Mouse (Mus musculus) left cerebral cortex, adult 2 months (tissue): Measurements from ENCODE around the gene Ncan. TPM values are rescaled to one million over a fixed set of nuclear protein-coding genes. Genes with fewer than 3 reads are reported as not detected.

Experiments used
- DNase-seq, 2 experiments: peaks; one replicate each; pipeline ENCODE4 v3.0.0; 2021 to 2022; ENCODE audit warnings: low spot score in 2 of 2, mixed read lengths in 1 of 2; ENCODE audit errors: extremely low spot score in 1 of 2
- H3K27ac ChIP-seq: fragments of 200-600 bp; 2 replicates; pipeline ENCODE4 v1.8.1; 2022
- H3K4me3 ChIP-seq: fragments of 200-600 bp; 2 replicates; pipeline ENCODE4 v1.8.1; 2022
- CTCF ChIP-seq: fragments of 200-600 bp; IDR thresholded peaks from 2 replicates; pipeline ENCODE4 v1.8.1; 2022; ENCODE audit warnings: antibody characterized with exemption, mild to moderate bottlenecking, moderate library complexity
- intact Hi-C: fragments of 180-260 bp; cut with DNase I; formaldehyde crosslinking; loops from one replicate; pipeline ENCODE4 v1.15.1; 2025
- total RNA-seq, 2 experiments: library from RNA; stranded (reverse); gene quantifications; 2 replicates each; pipeline ENCODE4 v1.2.3; 2021

Ncan gene
- total RNA-seq, 2 experiments from 2014 or later: 175 to 186 TPM

DNA sequence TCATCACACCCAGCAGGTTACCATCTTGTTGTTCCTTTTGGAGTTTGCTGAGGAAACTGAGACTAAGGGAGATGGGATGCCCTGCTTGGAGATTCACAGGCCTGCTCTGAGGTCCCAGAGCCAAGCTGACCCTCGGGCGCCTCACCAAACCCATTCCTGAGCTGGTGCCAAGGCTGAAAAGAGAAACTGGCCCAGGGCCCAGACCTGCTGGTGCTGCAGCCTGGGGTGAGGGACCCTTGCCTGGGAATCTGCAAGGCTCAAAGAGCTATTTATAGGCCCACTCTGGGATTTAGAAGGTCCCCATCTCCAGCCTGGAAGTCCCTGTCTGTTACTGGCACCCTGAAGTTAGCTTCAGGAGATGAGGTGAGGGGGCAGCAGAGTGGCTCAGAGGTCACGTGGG is 7.8 kb upstream of the Ncan start:
- peak; percentile 47 to 65 for DNase-seq
- intact Hi-C loops: no loop called here
- no peak for TF ChIP-seq CTCF
- Histone ChIP-seq H3K27ac (peak overlapping the region; percentile 66), H3K4me3 (no peak overlapping the region)

DNA sequence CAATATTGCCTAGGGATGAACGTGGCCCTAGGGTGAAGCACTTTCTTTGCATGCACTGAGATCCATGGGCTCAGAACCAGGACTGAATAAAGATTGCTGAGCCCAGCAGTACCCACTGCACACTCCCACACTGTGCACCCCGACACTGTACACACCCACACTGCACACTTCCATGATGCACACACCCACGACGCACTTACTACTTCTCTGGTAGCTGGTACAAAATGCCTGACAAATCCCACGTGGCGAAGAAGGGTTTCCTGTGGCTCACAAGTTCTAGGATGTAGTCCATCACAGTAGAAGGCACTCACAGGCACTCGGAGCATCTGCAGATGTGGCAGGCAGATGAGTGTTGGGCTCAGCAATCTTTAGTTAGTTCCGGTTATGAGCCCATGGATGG is 4.3 kb upstream of the Ncan start:
- intact Hi-C loops: no loop called here
- no peak overlapping the region for H3K4me3 ChIP-seq
- no peak overlapping the region for H3K27ac ChIP-seq
- DNase-seq: no peak
- TF ChIP-seq CTCF: no peak

DNA sequence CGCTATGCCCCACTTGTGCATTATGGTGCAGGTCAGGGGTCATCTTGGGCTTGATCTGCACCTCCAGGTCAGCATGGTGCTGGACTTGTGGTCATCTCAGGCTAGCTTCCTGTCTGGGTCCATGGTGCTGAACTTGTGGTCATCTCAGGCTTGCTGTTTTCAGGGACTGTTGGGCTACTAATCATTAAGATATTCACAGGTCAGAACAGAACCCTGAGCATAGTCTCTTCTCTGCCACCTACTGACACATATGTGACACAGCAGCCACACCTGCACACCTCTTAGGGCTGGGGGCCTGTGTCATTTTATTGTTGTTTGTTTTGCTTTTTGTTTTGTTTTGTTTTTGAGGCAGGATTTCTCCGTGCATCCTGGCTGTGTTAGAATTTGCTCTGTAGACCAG is 2.2 kb upstream of the Ncan start:
- no peak for DNase-seq
- intact Hi-C loops: no loop called here

DNA sequence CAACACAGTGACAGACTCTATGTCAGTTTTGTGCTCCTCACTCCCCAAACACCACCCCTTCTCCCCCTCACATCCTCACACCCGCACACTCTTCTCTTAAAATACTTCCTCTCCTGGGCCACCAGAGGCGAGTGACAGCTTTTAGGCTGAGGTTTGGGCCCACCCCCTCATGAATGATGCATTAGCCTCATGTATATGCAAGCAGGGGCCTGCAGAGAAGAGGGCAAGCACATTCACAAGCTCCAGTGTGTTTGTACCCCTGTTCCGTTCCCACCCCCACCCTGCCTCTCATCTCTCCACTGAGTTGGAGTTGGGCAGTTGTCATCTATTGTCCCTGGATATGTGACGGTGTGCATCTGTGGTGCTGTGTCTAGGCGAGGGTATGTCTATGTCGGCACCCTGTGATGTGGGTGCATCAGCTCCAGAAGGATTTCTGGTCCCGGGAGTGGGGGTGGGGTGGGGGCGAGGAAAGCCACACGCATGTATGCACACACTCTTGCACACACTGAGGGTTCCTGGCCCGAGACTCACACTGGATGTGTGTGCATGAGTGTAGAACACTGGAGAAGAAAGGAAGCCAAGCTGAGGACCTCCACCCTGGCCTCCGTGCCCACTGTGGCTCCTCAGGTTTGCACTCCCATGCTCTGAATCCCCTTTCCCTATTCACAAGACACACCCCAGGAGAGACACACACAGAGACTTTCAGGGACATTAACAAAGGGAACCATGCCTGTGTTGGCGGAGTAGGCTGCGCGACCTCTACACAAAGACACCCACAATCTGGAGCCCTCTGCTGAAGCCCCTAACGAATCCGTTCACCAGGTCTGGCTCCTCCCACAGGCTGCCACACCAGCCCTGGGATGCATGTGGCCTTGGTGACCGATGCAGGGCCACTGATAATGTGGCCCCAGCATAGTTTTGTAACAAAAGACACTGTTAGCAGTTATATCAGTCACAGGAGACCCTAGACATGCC is 1.7 kb downstream of the Ncan start:
- peak overlapping the region; percentile 56 for H3K4me3 ChIP-seq
- peak overlapping the region; percentile 88 for H3K27ac ChIP-seq
- DNase-seq: peak; percentile 68
- intact Hi-C loops: loop anchor here (1.0 kb wide), 1 partner anchor 19 kb away; no protein-coding TSS in a partner anchor
- TF ChIP-seq CTCF: peak; percentile 32

More for the DNA sequence above, 2.2 kb upstream of the Ncan start:
- H3K27ac ChIP-seq: no peak overlapping the region
- peak; percentile 69 for TF ChIP-seq CTCF
- H3K4me3 ChIP-seq: no peak overlapping the region

DNA sequence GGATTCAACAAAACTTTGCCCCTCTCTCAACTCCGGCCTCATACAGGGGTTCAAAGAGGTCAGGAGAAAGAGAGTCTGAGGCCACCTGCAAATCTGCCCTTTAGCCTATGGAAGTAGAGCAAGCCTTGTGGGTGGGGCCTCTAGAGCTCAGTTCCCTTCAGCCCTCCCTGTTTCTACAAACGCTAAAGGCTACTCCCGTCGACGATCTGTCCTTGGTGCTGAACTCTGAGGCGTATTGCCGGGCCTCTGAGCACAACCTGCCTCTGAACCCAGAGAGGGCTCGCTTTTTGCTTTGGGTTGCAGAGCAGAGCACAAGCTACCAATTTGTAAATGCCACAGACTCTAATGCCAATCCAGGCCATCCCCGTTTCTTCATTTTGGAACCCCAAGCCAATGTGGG is 3.1 kb downstream of the Ncan start:
- TF ChIP-seq CTCF: no peak
- no peak for DNase-seq
- intact Hi-C loops: loop anchor here (1.0 kb wide), 1 partner anchor 17 kb away; no protein-coding TSS in a partner anchor
- peak overlapping the region; percentile 40; the same call in 1 of the 2 replicates for H3K27ac ChIP-seq
- H3K4me3 ChIP-seq: peak overlapping the region; percentile 56

DNA sequence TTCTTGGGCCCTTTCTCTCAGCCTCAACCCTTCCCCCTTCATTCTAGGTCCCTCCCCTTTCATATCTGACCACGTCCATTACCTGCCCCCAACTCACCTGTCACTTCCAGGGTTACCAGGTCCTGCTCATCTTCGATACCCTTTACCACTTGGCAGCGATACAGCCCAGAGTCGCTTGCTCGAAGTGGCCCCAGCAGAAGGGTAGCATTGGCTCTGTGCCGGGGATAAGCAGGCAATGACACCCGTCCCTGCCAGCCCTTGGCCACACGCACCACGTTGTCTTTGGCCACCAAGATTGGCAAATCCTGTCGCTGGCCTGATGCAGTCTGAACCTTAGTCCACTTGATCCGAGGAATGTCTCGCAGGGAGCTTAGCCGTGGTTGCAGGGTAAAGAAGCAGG is 5.8 kb downstream of the Ncan start:
- intact Hi-C loops: no loop called here
- H3K4me3 ChIP-seq: no peak overlapping the region
- H3K27ac ChIP-seq: no peak overlapping the region
- DNase-seq: no peak
- TF ChIP-seq CTCF: no peak

DNA sequence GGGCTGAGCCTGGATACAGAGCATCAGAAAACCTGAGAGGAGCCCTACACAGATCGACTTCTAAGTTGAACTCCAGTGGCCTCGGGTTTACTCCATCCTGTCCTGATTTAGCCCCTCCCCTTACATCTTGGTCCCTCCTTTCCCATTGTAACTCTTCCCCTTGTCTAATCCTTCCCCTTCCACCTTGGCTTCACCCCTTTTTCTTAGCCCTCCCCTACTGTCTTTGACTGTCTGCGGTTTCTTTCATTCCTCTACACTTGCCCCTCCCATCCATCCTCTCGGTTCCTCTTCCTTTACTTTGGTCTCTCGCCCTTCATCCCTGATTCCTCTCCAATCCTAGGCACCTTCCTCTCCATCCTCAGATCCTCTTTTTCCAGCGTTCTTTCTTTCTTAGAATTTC is 6.2 kb downstream of the Ncan start:
- Histone ChIP-seq H3K27ac (no peak overlapping the region), H3K4me3 (no peak overlapping the region)
- intact Hi-C loops: no loop called here
- no peak for DNase-seq
- TF ChIP-seq CTCF: no peak

DNA sequence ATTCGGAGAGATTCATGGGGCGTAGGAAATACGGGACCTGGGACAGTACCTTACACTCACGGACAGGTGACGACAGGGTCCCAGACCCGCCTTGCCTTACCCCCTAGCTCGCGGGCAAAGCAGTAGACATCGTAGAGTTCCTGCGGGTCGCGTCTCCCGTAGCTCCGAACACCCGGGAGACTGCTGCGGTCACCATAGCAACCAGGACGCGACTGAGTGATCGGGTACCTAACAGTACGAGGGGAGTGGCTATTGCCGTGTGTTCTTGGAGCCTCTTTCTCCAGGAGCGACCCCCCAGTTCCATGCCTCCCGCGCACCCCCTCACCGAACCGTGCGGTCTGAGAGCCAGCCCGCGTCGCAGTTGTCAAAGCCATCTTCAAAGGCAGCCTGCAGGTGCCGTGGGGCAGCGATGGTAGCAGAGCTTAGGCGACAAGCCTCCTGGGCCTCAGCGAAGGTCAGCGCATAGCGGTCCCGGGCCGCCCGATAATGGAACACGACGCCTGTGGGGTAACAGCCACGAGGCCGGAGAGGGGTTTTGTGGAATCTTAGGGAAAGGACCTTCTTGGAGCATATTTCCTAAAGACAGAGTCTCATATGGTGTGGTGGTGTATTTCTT is 8.2 kb downstream of the Ncan start:
- no peak overlapping the region for H3K27ac ChIP-seq
- H3K4me3 ChIP-seq: no peak overlapping the region
- intact Hi-C loops: no loop called here
- no peak for TF ChIP-seq CTCF
- DNase-seq: no peak

DNA sequence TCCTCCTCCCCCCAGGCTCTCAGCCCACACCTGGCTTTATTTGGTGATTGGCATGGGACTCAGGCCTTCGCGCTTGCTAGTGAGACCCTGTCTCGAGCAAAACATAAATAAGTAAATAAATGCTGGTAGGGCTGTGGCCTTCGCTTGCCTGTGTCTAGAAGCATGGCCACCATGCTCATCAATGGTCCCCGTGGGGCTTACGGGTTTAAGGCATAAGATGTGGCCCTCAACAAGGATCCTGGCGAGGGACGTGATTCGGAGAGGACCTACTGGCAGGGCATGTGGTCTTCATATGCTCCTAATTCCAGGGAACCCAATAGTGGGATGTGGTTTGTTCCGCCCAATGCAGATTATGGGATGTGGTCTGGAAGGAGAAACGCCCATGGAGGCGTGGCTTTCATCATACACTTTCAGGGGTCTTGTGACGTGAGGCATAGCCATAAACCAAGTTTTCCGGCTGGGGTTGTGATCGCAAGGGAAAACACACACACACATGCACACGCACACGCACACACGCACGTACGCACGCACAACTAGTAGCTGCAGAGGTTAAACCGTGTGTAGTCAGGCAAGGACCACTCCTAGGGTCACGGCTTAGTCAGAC is 9.4 kb downstream of the Ncan start:
- H3K27ac ChIP-seq: peak overlapping the region; percentile 32; the same call in 1 of the 2 replicates
- no peak overlapping the region for H3K4me3 ChIP-seq
- DNase-seq: no peak
- TF ChIP-seq CTCF: no peak
- intact Hi-C loops: no loop called here

DNA sequence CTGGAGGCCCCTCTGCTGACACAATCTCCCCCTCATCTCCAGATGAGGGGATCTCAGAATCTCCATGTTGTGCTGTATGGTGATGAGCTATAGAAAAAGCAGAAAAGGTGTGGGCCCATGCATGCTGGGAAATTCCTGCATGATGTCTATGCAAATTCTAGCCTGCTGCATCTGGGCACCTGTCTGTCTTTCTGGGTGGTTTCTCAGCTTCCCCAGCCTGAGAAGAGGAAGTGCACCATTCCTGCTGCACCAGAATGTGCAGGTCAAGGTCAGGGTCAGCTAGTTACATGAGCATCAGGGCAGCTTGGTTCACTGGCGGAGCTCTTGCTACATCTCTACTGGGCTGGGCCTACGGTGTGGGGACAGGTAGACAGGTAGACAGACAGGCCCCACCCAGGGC is 10.2 kb downstream of the Ncan start:
- H3K27ac ChIP-seq: no peak overlapping the region
- H3K4me3 ChIP-seq: no peak overlapping the region
- no peak for DNase-seq
- TF ChIP-seq CTCF: no peak
- intact Hi-C loops: no loop called here

DNA sequence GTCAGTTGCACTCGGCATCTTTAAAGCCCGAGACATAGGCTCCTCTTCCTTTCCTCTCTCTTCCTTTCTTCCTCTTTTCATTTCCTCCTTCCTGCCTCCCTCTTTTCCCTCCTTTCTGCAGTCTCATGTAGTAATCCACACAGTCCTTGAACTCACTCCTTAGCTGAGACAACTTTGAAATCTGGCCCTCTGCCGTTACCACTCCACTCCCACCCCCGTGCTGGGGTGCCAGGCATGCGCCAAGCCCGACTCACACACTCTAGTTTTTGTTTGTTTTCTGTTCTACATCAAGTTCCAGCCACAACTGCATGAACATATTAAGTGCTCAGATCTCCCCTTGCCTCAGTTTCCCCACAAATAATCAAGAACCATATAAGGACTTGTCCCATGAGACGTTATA is 15.8 kb downstream of the Ncan start:
- intact Hi-C loops: no loop called here
- no peak for TF ChIP-seq CTCF
- DNase-seq: no peak
- Histone ChIP-seq H3K27ac (peak overlapping the region; percentile 67), H3K4me3 (no peak overlapping the region)

DNA sequence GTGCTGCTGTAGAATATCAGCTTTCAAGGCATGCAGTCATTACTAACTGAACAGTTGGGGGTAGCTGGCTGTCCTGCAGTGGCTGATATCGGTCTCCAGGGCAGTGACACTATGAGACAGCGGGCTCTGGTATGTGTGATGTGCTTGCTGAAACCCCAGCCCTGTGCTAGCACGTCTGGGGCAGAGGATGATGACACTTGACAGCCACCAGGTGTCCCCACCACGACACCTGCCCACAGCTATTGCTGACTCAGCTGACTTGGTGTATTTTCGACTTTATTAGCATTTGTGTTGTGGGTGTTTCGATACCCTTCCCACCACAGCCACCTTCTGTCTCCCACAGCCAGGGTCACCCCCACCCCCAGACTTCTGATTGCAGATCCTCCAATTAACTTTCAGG is 16.2 kb downstream of the Ncan start:
- intact Hi-C loops: no loop called here
- TF ChIP-seq CTCF: peak; percentile 56
- no peak overlapping the region for H3K4me3 ChIP-seq
- H3K27ac ChIP-seq: peak overlapping the region; percentile 67
- DNase-seq: peak in 1 of 2 experiments; percentile 41
